Mouse (Mus musculus): Measurements from ENCODE around the gene Wapl.
A peak's percentile ranks its signal among the peaks of the same experiment; 100 is the strongest.

Wapl gene

GRCm38 (mm10) chr14:34673395-34674228, at the start of gene Wapl:
Wapl (plus strand) TSS chr14:34673928.
- DNase-seq (ENCODE audit: low spot score): peak; percentile 95

DNA sequence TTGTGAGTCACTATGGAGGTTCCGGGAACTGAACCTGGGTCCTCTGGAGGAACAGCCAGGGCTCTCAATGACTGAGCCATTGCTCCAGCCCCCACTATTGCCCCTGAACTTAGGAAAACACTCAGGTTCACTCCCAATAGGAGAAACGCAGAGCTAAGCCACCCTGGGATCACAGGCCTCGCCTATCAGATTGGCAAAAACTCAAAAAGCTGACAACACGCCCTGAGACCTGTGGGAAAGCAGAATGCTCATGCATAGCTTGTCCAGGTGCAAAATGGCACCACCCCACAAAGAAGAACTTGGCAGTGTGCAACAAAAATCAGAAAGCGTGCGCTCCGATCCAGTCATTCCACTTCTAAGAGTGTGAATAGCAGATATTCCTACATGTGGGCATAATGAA, 46.9 kb upstream of the Wapl start:
- no peak for DNase-seq (ENCODE audit: low spot score)

DNA sequence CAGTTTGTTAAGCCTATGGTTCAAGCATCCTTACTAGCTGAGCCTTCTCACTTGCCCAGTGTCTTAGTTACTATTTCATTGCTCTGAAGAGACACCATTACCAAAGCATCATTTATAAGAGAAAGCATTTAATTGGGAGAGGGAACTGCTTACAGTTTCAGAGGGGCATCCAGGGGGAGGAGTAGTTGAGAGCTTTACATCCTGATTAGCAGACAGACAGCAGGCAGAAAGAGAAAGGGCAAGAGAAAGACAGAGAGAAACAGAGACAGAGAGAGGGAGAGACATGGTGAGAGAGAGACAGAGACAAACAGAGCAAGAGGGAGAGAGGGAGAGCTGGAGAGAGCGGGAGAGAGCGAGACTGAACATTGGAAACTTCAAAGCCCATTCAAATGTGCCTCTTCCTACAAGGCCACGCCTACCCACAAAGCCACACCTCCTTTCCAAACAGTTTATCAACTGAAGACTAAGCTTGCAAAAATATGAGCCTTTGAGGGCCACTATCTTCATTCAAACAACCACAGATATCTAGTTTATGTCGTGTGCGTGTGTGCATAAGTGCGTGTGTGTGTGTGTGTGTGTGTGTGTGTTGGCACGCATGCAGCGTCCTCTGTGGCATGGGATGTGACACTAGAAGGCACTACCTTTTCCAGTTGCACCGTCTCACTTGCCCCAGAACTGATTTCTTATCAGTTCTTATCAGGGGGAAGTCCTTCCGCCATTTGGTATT, 40.8 kb upstream of the Wapl start:
- DNase-seq (ENCODE audit: low spot score): no peak

DNA sequence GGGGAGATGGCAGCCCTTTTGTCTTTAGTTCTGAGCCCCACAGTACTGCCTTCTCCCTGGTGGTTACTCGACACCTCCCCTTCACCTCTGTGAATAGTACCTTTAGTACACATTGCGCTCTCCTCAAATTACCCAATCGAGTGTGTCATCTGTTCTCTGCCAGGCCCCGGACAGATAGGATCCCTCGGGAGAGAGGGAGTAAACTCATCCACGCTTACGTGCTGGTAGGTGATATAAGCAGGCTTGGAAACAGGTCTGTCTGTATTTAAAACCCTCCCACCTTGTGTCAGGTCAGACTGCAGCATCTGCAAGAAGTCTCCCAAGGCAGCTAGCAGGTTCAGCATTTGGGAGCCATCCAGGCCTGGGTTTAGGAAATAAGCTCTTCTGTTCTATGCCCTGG, 38.5 kb upstream of the Wapl start:
- DNase-seq (ENCODE audit: low spot score): no peak

- no peak for DNase-seq (ENCODE audit: low spot score)
Measured at GRCm38 (mm10) chr14:34635721-34636120, 38.0 kb upstream of the Wapl start.

GRCm38 (mm10) chr14:34644140-34644539, 29.6 kb upstream of the Wapl start:
- DNase-seq (ENCODE audit: low spot score): no peak

GRCm38 (mm10) chr14:34647870-34648475, 25.8 kb upstream of the Wapl start:
- no peak for DNase-seq (ENCODE audit: low spot score)

DNA sequence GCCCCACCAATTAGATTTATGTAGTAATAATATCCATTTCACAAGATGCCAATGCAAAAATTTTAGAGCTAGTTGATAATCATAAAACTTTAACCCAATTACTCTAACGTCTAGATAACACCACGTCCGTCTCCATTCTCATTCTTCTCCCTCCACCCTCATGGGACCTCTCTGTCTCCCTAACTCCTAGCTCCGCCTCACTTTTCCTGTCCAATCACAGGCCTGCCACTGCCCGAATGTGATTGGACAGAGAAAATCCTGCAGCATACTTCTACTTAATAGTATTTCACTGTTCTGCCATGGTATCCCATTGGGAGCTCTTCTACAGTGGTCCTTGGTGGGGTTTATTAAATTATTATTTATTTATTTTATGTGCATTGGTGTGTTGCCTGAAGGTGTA, 16.6 kb upstream of the Wapl start:
- DNase-seq (ENCODE audit: low spot score): no peak

DNA sequence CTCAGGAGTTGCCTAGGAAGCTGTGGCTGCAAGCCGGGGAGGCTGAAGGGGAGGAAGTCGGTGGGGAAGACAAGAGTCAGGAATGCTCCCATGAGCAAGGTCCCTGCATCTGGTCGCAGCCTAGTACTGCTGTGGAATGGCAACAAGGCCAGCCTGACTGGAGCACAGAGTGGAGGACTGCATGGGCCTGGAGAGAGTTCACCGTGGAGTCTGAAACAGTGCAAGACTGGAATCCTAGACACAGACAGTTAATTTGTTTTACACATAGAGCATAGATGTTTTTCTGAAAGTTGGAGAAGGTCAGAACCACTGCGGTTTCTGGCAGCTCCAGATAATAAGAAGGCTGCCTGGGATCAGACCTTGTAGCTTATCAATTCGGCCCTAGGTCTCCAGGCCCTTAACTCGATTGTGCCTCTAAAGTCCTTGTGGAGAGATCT, 13.4 kb upstream of the Wapl start:
- peak; percentile 80 for DNase-seq (ENCODE audit: low spot score)

- DNase-seq (ENCODE audit: low spot score): no peak
Measured at GRCm38 (mm10) chr14:34660788-34661591, 12.7 kb upstream of the Wapl start.

DNA sequence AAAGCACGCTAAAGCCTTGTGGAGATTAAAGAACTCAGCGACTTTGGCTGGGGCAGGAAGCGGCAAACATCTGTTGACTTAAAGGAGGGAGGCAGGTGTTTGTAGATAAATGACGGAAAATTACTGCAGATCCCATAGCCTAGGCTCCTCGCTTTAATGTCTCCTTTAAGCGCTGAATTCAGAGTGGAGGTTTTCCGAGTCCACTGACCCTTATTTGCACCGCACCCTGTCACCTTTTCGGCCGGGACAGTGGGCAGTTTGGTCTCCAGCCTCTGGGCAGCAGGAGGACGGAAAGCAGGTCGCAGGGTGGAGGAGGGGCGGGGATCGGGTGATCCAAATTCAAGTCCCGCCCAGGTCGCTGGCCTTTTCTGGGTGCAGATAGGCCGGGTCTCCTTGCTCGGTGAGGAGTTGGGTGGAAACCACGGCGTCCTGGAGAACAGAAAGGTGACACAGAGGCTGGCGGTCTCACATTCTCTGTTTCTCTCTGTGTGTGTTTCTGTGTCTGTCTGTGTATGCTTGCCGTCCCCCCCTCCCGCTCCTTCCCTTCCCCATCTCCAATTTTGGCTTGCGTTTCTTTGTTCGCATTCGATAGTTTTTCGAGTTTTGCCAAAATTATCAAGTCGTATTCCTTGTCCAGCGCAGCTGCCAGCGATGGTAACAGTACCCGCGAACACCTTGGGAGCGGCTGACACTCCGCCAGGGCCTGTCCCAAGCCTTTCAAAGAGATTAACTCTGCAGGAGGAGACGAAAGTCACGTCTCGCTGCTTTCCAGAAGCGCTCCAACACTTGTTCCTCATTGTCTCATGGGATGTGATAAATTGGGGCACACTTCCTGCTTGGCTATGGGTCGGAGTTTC, 11.9 kb upstream of the Wapl start:
- DNase-seq (ENCODE audit: low spot score): peak; percentile 72

- no peak for DNase-seq (ENCODE audit: low spot score)
Measured at GRCm38 (mm10) chr14:34662478-34662826, 11.3 kb upstream of the Wapl start.

GRCm38 (mm10) chr14:34663381-34663780, 10.3 kb upstream of the Wapl start:
- no peak for DNase-seq (ENCODE audit: low spot score)

GRCm38 (mm10) chr14:34669082-34669481, 4.6 kb upstream of the Wapl start:
- DNase-seq (ENCODE audit: low spot score): no peak

DNA sequence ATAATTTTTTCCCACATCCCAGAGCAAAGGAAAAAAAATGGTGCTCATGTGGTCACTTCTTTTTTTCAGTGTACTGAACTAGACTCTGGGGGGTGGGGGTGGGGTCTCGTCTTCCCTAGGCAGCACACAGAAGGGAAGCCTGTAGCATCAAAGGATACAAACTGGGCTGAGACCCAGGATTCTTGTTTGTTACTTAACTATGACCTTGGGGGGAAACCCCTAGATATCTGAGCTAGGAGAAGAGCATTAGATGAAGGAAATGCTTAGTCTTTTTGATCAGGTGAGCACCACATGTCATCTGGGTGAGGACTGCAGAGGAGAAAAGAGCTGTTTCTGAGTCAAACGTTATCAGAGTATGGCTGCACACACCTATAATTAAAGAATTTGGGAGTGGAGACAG, 3.5 kb upstream of the Wapl start:
- DNase-seq (ENCODE audit: low spot score): peak; percentile 40

GRCm38 (mm10) chr14:34674229-34674791, 582 bp downstream of the Wapl start:
- DNase-seq (ENCODE audit: low spot score): no peak

- no peak for DNase-seq (ENCODE audit: low spot score)
Measured at GRCm38 (mm10) chr14:34674932-34675331, 1.2 kb downstream of the Wapl start.

DNA sequence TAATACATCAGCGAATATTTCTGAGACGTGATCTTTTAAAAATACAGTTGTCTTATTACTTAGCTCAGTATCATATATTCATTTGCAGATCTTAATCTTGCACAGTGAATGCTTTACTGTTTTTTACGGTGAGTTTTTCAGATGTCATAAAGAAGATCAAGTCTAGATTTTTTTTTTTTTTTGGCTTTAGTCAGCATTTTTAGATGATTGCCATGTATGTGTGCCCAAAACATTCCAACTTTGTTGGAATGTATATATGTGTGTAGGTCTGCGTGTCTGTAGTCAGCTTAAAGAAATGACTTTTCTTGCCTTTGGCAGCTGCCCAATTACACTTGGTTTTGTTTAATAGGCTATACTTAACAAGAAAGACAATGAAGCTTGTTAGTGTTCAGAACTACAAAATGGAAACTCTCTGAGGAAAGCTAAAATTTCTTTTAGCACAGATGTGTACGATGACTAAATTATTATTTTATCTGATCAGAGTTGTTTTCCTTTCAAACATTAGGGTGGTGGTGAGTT, 1.7 kb downstream of the Wapl start:
- no peak for DNase-seq (ENCODE audit: low spot score)

GRCm38 (mm10) chr14:34680815-34681214, 7.1 kb downstream of the Wapl start:
- DNase-seq (ENCODE audit: low spot score): no peak

GRCm38 (mm10) chr14:34684989-34685388, 11.3 kb downstream of the Wapl start:
- no peak for DNase-seq (ENCODE audit: low spot score)

GRCm38 (mm10) chr14:34693970-34694369, 20.2 kb downstream of the Wapl start:
- DNase-seq (ENCODE audit: low spot score): no peak

Measured in ovary, adult 18-20 months (tissue).